Mouse (Mus musculus) testis, adult 2 months (tissue): ENCODE results near the gene Mrps2.

ENCODE experiments used
- CTCF ChIP-seq: fragments of 200-500 bp; IDR thresholded peaks from 2 replicates; pipeline ENCODE4 v1.5.1; 2012; ENCODE audit warnings: low read depth, mild to moderate bottlenecking, inconsistent platforms, low read length, moderate library complexity; ENCODE audit not compliant: control insufficient read depth, insufficient read depth, insufficient replicate concordance
- POLR2A ChIP-seq: fragments of 200-500 bp; IDR thresholded peaks from 2 replicates; pipeline ENCODE4 v1.6.1; 2012; ENCODE audit warnings: low read depth, mild to moderate bottlenecking, inconsistent platforms, low read length, moderate library complexity; ENCODE audit not compliant: control insufficient read depth

- TF ChIP-seq CTCF: no peak
- no peak for TF ChIP-seq POLR2A
Observed at GRCm38 (mm10) chr2:28447315-28447670, 20.6 kb upstream of the Mrps2 start.
